Mouse (Mus musculus) heart, embryonic 14.5 days (tissue): ENCODE results near the gene Thap7. TPM values are rescaled to one million over a fixed set of nuclear protein-coding genes. Genes with fewer than 3 reads are reported as not detected.

Experiments
- ATAC-seq: fragments of 200-750 bp; cut with Nextera tagmentation; 2 replicates; pipeline ENCODE4 v1.8.0; 2017; ENCODE audit warnings: low read depth, moderate TSS enrichment; ENCODE audit not compliant: insufficient number of reproducible peaks, insufficient read depth, low FRiP score
- H3K27ac ChIP-seq, 2 experiments: fragments of 200-500 bp in 1 of 2; fragments of 300-500 bp in 1 of 2; sonication (generic) in 1 of 2; replicated peaks in 1 of 2; 2 replicates each; pipeline ENCODE4 v1.5.1; 2012 to 2014; ENCODE audit warnings: low read depth in 2 of 2, low read length in 2 of 2, control low read depth in 1 of 2, mild to moderate bottlenecking in 1 of 2, mixed read lengths in 1 of 2; ENCODE audit not compliant: control insufficient read depth in 1 of 2, insufficient read depth in 1 of 2
- H3K27me3 ChIP-seq: fragments of 300-500 bp; sonication (generic); 2 replicates; pipeline ENCODE4 v1.6.1; 2014; ENCODE audit warnings: mild to moderate bottlenecking, low read length, control low read depth; ENCODE audit not compliant: control insufficient read depth, insufficient read depth
- H3K36me3 ChIP-seq: fragments of 300-500 bp; sonication (generic); 2 replicates; pipeline ENCODE4 v1.6.1; 2014; ENCODE audit warnings: mild to moderate bottlenecking, control low read depth, low read length, mixed read lengths; ENCODE audit not compliant: control insufficient read depth, insufficient read depth
- H3K4me1 ChIP-seq, 2 experiments: fragments of 200-500 bp in 1 of 2; fragments of 300-500 bp in 1 of 2; sonication (generic) in 1 of 2; 2 replicates each; pipeline ENCODE4 v1.6.1; 2012 to 2014; ENCODE audit warnings: low read length in 2 of 2, control low read depth in 1 of 2, mixed read lengths in 1 of 2; ENCODE audit not compliant: control insufficient read depth in 2 of 2, insufficient read depth in 2 of 2
- H3K4me2 ChIP-seq: fragments of 300-500 bp; sonication (generic); 2 replicates; pipeline ENCODE4 v1.6.1; 2014; ENCODE audit warnings: mild to moderate bottlenecking, low read length
- H3K4me3 ChIP-seq, 2 experiments: fragments of 200-500 bp in 1 of 2; fragments of 300-500 bp in 1 of 2; sonication (generic) in 1 of 2; 2 replicates each; pipeline ENCODE4 v1.5.1; 2012 to 2014; ENCODE audit warnings: low read length in 2 of 2, mild to moderate bottlenecking in 2 of 2, control low read depth in 1 of 2, low read depth in 1 of 2, moderate library complexity in 1 of 2; ENCODE audit not compliant: control insufficient read depth in 1 of 2, insufficient read depth in 1 of 2
- H3K9ac ChIP-seq: fragments of 300-500 bp; sonication (generic); 2 replicates; pipeline ENCODE4 v1.6.1; 2014; ENCODE audit warnings: mild to moderate bottlenecking, low read length
- H3K9me3 ChIP-seq: fragments of 300-500 bp; sonication (generic); 2 replicates; pipeline ENCODE4 v1.6.1; 2016; ENCODE audit warnings: low read length, control low read depth; ENCODE audit not compliant: control insufficient read depth
- WGBS: fragments of 180-500 bp; shearing (Covaris S2); extraction: QIAGEN DNeasy Blood & Tissue Kit; methylation state at CpG from one replicate; pipeline ENCODE4 v1.1.7; 2014; 5-methylcytosine and 5-hydroxymethylcytosine counted together
- polyA plus RNA-seq: library from polyadenylated mRNA; unstranded; fragments of >200 nt; fragmentation: Nextera tagmentation; extraction: Ambion mirVana; gene quantifications from 2 replicates; pipeline ENCODE4 v1.2.1, GENCODE M21; 2014

Gene Thap7
- polyA plus RNA-seq: 26.2 and 27.1 TPM in 2 replicates

DNA sequence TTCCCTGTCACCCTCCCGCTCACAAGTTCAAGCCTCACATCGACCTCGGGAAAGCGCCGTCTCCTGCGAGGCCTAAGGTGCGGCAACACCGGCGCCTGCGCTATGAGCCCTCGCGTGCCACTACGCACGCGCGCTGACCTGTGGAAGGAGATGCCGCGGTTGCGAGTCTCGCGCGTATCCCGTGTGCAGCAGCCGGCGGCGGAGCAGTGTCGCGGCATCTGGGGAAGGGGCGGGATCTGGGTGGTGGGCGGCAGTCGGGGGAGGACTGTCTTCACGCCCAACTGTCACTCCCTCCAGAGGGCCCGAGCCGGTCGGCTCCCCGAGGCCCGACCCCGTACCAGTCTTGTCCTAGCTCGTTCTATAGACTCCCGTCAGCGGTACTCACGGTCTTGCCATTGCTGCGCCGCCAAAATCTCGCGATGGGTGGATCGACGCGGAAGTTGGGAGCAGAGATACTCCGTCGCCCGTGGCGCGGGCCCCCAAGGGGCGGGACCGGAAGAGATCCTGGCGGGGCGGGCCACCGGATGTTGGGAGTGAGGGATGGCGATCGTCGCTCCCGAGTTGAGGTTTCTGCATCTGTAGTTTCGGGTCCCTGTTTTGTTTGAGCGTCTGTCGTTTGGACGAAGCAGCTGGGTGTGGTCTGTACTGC is at the start of gene Thap7:
Gene Thap7 (minus strand): TSS at position 497 of the 649 bp plus-strand sequence.
- H3K36me3 ChIP-seq: peaks cover 34% of the 10 kb centered on the region
- peak within 1 kb of the TSS; percentile 90 for H3K9ac ChIP-seq
- ATAC-seq: peak; percentile 95
- peak within 1 kb of the TSS; percentile 84 to 89 for H3K27ac ChIP-seq
- 2% methylated on average over 65 of the region's 67 CpGs for WGBS
- H3K27me3 ChIP-seq: no peaks in the 10 kb centered on the region
- no peaks in the 10 kb centered on the region for H3K9me3 ChIP-seq
- peak within 1 kb of the TSS; percentile 94 for H3K4me2 ChIP-seq
- peak within 1 kb of the TSS; percentile 55 to 77 for H3K4me3 ChIP-seq
- H3K4me1 ChIP-seq: peaks cover 5 to 10% of the 10 kb centered on the region in 2 experiments

DNA sequence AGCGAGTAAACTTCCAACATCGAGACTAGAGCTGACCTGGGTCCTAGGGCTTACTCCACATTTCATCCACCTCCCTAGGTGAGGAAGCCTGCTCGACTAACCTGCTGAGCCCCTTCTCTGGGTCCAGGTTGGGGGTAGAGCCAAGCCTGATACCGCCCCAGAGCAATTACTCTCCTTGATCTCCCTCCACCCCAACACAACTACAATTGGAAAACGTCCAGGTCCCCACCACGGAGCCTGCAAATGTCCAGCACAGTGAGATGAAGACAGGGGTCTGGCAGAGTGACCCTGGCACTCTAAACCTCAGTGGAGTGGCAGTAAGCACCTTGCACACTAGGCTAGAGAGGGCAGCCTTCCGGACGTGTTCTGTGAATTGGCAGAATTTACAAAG is 45.9 kb upstream of the Thap7 start:
- no peaks in the 10 kb centered on the region for H3K9me3 ChIP-seq
- H3K9ac ChIP-seq: peak overlapping the region; percentile 74
- no peak for ATAC-seq
- no peaks in the 10 kb centered on the region for H3K36me3 ChIP-seq
- peaks cover 12% of the 10 kb centered on the region; the same call in 1 of the 2 replicates for H3K27me3 ChIP-seq
- peak overlapping the region; percentile 96 for H3K4me2 ChIP-seq
- H3K27ac ChIP-seq: no peak overlapping the region
- peak overlapping the region; percentile 50 to 61 for H3K4me3 ChIP-seq
- 12% methylated on average over 8 of the region's 8 CpGs for WGBS
- H3K4me1 ChIP-seq: peaks cover 4 to 8% of the 10 kb centered on the region in 2 experiments

DNA sequence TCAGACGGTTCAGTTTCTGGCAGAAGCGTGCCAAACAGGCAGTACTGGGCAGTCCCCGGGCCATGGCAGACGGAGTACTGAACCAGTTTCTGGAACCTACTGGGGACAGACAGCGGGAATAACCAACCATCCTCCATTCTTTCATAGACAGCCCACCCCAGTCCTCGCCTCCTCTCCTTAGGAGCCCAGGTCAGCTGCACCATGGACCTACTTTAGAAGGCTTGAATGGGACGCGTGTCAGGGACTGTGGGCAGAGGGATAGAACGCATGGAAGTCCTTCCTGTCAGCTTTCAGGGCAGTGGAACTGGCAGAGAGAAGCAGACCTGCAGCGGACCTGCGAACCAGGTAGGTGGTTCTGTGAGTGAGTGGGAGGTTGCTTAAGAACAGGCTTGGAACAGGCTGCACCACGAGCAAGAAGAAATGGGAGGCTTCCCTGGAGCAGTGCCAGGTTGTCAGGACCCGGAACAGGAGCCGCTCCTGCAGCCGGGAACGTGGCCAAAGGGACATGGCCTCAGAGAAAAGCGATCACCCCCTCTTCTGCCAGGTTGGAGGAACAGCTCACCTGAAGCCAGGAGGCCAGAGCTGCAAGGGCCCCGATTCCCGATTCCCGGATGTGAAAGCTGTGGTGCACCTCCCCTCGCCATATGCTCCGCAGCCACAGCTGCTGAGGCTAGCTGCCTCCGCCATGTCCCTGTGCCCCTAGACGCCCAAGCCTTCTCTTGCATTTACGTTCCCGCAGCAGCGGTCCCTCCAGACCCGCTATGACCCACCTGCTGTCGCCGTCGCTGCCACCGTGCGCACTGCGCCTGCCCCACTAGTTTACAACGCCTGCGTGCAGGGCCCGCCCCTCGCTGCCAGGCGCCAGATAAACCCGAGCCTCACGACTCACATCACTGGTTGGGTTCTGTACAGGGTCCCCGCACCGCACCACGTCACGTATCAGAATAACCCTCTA is 45.2 kb upstream of the Thap7 start:
- H3K4me1 ChIP-seq: peaks cover 4 to 8% of the 10 kb centered on the region in 2 experiments
- 11% methylated on average over 45 of the region's 45 CpGs for WGBS
- no peak overlapping the region for H3K27ac ChIP-seq
- no peaks in the 10 kb centered on the region for H3K9me3 ChIP-seq
- peak overlapping the region; percentile 74 for H3K9ac ChIP-seq
- H3K36me3 ChIP-seq: no peaks in the 10 kb centered on the region
- peaks cover 16% of the 10 kb centered on the region for H3K27me3 ChIP-seq
- H3K4me2 ChIP-seq: peak overlapping the region; percentile 96
- ATAC-seq: no peak
- peak overlapping the region; percentile 50 to 61 for H3K4me3 ChIP-seq

DNA sequence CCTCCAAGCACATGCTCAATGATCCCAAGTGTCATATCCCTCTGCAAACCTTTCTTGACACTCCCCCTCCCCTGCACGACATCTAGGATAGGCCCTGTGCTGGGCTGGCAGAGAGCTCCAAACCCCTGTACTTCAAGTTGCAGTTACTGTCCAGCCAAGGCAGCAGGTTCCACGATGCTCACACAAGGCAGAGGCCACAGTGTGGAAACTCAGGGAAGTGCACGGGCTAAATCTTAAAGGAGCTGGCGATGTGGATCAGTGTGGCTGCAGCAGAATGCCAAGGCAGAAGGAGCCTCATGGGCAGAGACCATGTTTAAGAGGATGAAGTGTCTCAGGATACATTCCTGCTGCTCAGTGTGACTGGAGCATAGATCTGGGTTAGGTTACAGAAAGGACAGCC is 35.2 kb upstream of the Thap7 start:
- Histone ChIP-seq H3K4me1 (peaks cover 10 to 11% of the 10 kb centered on the region in 2 experiments), H3K36me3 (no peaks in the 10 kb centered on the region), H3K27ac (no peak overlapping the region), H3K4me2 (no peak overlapping the region), H3K27me3 (0 out of 2 replicates have a peak, but pooled peaks cover under 1% of the 10 kb centered on the region), H3K9ac (no peak overlapping the region), H3K4me3 (no peak overlapping the region), H3K9me3 (no peaks in the 10 kb centered on the region)
- ATAC-seq: no peak
- WGBS: 17% methylated on average over 4 of the region's 4 CpGs

GRCm38 (mm10) chr16:17564771-17565170 is 33.8 kb upstream of the Thap7 start:
- Histone ChIP-seq H3K27ac (no peak overlapping the region), H3K9ac (no peak overlapping the region), H3K27me3 (no peaks in the 10 kb centered on the region), H3K36me3 (no peaks in the 10 kb centered on the region), H3K4me2 (no peak overlapping the region), H3K9me3 (no peaks in the 10 kb centered on the region), H3K4me3 (no peak overlapping the region), H3K4me1 (peaks cover 13 to 16% of the 10 kb centered on the region in 2 experiments)
- whole genome bisulfite sequencing: 47% methylated on average over 3 of the region's 3 CpGs
- ATAC-seq: no peak

- Histone ChIP-seq H3K4me1 (peaks cover 14 to 17% of the 10 kb centered on the region in 2 experiments), H3K9me3 (no peaks in the 10 kb centered on the region), H3K4me2 (no peak overlapping the region), H3K9ac (no peak overlapping the region), H3K36me3 (no peaks in the 10 kb centered on the region), H3K4me3 (no peak overlapping the region), H3K27ac (no peak overlapping the region), H3K27me3 (no peaks in the 10 kb centered on the region)
- 66% methylated on average over 2 of the region's 2 CpGs for WGBS
- no peak for ATAC-seq
Measured at GRCm38 (mm10) chr16:17564221-17564620, 33.3 kb upstream of the Thap7 start.

DNA sequence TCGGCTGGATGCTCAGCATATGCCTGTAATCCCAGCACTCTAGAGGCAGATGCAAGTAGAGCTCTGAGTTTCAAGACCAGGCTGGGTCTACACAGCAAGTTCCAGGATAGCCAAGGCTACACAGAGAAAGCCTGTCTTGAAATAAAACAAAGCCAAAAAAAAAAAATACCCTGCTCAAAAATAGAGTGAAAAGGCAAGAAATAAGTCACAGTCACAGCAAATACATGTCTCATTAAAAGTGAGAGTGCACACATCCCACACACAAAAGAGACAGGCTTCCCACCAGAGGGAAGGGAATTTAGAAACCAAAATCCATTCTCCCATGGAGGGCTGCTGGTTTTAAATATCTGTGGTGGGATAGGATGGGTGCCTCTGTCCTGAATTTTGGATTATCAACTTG is 32.6 kb upstream of the Thap7 start:
- no peak for ATAC-seq
- H3K9me3 ChIP-seq: no peaks in the 10 kb centered on the region
- WGBS: 44% methylated on average over 1 of the region's 1 CpGs

More for the DNA sequence above, 32.6 kb upstream of the Thap7 start:
- H3K36me3 ChIP-seq: no peaks in the 10 kb centered on the region
- peaks cover 20 to 23% of the 10 kb centered on the region in 2 experiments for H3K4me1 ChIP-seq
- H3K27me3 ChIP-seq: no peaks in the 10 kb centered on the region
- H3K4me2 ChIP-seq: no peak overlapping the region
- H3K4me3 ChIP-seq: no peak overlapping the region
- H3K9ac ChIP-seq: no peak overlapping the region
- H3K27ac ChIP-seq: no peak overlapping the region
